Mouse (Mus musculus) mammary gland, adult 2 months (tissue): Measurements from ENCODE around the gene Krtap31-2. TPM values are rescaled to one million over a fixed set of nuclear protein-coding genes. Genes with fewer than 3 reads are reported as not detected.

Experiments
- polyA plus RNA-seq: library from polyadenylated mRNA; depleted of rRNA; stranded (reverse); fragments of >200 nt; gene quantifications from 2 replicates; pipeline ENCODE4 v1.2.3, GENCODE M21; 2012; ENCODE audit warnings: low replicate concordance; rRNA removed

Gene Krtap31-2
- not detected in 2 replicates for polyA plus RNA-seq

DNA sequence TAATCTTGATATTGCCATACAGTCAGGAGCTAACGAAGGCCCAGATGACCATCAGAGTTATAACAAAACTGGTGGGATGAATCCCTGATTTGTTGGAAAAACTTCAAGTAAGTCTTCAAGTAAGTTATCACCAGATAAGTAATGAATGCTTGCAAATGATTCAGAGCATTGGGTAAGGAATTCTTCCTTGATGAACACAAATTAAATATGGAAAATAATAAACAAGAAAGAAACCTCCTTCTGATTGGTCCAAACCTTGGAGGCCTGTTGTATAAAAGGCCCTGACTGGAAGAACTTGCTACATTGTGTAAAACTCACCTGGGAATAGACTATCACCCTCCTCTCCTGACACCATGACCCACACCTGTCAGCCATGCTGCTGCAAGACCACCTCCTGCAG, at the start of gene Krtap31-2:
TSS of gene Krtap31-2 (plus strand) at position 301 of the 400 bp plus-strand sequence.

DNA sequence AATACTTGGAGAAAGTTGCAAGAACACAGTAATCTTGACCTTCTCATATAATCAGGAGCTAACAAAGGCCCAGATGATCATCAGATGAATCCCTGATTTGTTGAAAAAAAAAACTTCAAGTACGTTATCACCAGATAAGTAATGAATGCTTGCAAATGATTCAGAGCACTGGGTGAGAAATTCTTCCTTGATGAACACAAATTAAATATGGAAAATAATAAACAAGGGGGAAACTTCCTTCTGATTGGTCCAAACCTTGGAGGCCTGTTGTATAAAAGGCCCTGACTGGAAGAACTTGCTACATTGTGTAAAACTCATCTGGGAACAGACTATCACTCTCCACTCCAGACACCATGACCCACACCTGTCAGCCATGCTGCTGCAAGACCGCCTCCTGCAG, 28.5 kb upstream of the Krtap31-2 start, which contains the start of gene Krtap31-1:
TSS of gene Krtap31-1 (plus strand) at position 301 of the 400 bp plus-strand sequence.

DNA sequence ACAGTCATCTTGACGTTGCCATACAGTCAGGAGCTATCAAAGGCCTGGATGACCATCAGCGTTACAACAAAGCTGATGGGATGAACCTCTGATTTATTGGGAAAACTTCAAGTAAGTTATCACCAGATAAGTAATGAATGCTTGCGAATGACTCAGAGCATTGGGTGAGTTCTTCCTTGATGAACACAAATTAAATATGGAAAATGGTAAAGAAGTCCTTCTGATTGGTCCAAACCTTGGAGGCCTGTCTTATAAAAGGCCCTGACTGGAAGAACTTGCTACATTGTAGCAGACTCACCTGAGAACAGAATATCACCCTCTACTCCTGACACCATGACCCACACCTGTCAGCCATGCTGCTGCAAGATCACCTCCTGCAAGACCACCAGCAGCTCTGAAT, 21.6 kb upstream of the Krtap31-2 start, which contains the start of gene Gm11565:
TSS of gene Gm11565 (plus strand) at position 301 of the 400 bp plus-strand sequence.

DNA sequence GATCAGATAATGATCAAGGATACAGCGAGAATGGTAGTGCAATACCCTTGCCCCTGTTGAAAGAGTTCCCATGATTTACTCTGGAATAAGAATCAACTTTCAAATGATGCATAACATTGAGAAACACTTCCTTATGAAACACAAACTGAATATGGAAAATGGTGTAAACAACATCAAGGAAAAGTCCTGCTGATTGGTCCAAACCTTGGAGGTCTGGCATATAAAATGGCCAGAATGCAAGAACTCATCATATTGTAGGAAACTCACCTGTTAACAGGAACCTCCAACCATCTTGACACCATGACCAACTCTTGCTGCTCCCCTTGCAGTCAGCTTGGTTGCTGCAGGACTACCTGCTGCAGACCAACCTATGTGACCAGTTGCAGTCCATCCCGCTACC, 12.1 kb downstream of the Krtap31-2 start, which contains the start of gene Krtap9-5:
TSS of gene Krtap9-5 (plus strand) at position 301 of the 400 bp plus-strand sequence.

DNA sequence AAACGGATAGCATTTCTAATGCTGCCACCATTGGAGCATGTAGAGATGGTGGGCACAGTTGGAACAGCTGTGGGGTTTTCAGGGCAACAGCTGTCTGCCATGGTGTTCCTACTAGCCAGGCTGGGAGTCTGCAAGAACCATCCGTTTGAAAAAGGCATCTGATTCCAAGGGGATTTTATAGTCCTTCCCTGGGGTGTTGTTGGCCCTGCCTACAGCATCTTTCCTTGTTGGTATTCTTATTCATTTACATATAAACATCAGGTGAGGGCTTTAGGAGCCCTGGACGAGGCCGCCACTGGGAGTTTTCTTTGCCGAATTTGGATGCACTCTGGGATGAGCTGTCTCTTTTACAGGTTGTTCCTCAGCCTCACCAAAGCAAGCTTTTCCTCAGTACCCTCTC, 42.9 kb downstream of the Krtap31-2 start, which contains the start of gene Krtap29-1:
TSS of gene Krtap29-1 (minus strand) at position 101 of the 400 bp plus-strand sequence.

DNA sequence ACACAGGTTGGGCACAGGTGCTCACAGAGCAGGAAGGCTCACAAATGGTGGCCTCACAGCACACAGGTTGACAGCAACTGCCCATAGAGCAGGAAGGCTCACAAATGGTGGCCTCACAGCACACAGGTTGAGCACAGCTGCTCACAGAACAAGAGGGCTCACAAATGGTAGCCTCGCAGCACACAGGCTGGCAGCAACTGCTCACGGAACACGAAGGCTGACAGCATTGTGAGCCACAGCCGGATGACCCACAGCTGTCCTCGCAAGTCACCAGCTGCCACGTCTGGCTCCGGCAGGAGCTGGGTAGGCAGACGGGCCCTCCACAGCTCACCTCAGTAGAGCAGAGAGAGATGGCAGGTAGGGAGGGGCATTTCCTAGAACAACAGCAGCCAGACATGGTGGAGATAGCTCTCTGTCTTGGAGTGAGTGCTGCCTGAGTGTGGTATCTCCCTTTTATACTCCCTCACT, 50.1 kb downstream of the Krtap31-2 start, which contains the start of gene Krtap16-1:
TSS of gene Krtap16-1 (minus strand) at position 418 of the 468 bp plus-strand sequence.

Other genes with a start within 250 kb of the Krtap31-2 start
- gene Gm14190, start 245.6 kb upstream of the Krtap31-2 start, polyA plus RNA-seq: not detected in 2 replicates
- not detected in 2 replicates for gene Gm14180, start 202.0 kb upstream of the Krtap31-2 start, polyA plus RNA-seq
- not detected in 2 replicates for gene Gm11595, start 163.4 kb upstream of the Krtap31-2 start, polyA plus RNA-seq
- gene Krtap4-8, start 155.6 kb upstream of the Krtap31-2 start, polyA plus RNA-seq: not detected in 2 replicates
- gene Krtap4-9, start 151.1 kb upstream of the Krtap31-2 start, polyA plus RNA-seq: not detected in 2 replicates
- not detected in 2 replicates for gene Gm11596, start 142.8 kb upstream of the Krtap31-2 start, polyA plus RNA-seq
- not detected in 2 replicates for gene Gm11569, start 137.4 kb upstream of the Krtap31-2 start, polyA plus RNA-seq
- not detected in 2 replicates for gene Gm11554, start 131.8 kb upstream of the Krtap31-2 start, polyA plus RNA-seq
- not detected in 2 replicates for gene Krtap4-13, start 126.4 kb upstream of the Krtap31-2 start, polyA plus RNA-seq
- gene Gm11564, start 120.6 kb upstream of the Krtap31-2 start, polyA plus RNA-seq: not detected in 2 replicates
- gene 2300003K06Rik, start 98.2 kb upstream of the Krtap31-2 start, polyA plus RNA-seq: not detected in 2 replicates
- gene Krtap4-16, start 84.7 kb upstream of the Krtap31-2 start, polyA plus RNA-seq: not detected in 2 replicates
- not detected in 2 replicates for gene Gm11568, start 78.4 kb upstream of the Krtap31-2 start, polyA plus RNA-seq
- not detected in 2 replicates for gene Gm11559, start 71.8 kb upstream of the Krtap31-2 start, polyA plus RNA-seq
- not detected in 2 replicates for gene Krtap9-1, start 62.9 kb upstream of the Krtap31-2 start, polyA plus RNA-seq
- gene Gm11567, start 57.1 kb upstream of the Krtap31-2 start, polyA plus RNA-seq: not detected in 2 replicates
- gene Krtap31-1, start 28.4 kb upstream of the Krtap31-2 start, polyA plus RNA-seq: not detected in 2 replicates
- gene Gm11565, start 21.5 kb upstream of the Krtap31-2 start, polyA plus RNA-seq: not detected in 2 replicates
- gene Krtap9-5, start 12.2 kb downstream of the Krtap31-2 start, polyA plus RNA-seq: not detected in 2 replicates
- not detected in 2 replicates for gene Krtap29-1, start 42.8 kb downstream of the Krtap31-2 start, polyA plus RNA-seq
- gene Krtap16-1, start 50.3 kb downstream of the Krtap31-2 start, polyA plus RNA-seq: not detected in 2 replicates
- gene Krtap17-1, start 57.7 kb downstream of the Krtap31-2 start, polyA plus RNA-seq: not detected in 2 replicates
- gene Krt33a, start 79.9 kb downstream of the Krtap31-2 start, polyA plus RNA-seq: not detected in 2 replicates
- gene Krt33b, start 93.6 kb downstream of the Krtap31-2 start, polyA plus RNA-seq: not detected in 2 replicates
- gene Krt34, start 105.3 kb downstream of the Krtap31-2 start, polyA plus RNA-seq: not detected in 2 replicates
- gene Krt31, start 114.3 kb downstream of the Krtap31-2 start, polyA plus RNA-seq: 0.08 and 0.16 TPM in 2 replicates
- gene Krt32, start 151.9 kb downstream of the Krtap31-2 start, polyA plus RNA-seq: 0.63 TPM in 1 of 2 replicates, not detected in the other
- gene Krt35, start 159.9 kb downstream of the Krtap31-2 start, polyA plus RNA-seq: 0.07 TPM in 1 of 2 replicates, not detected in the other
- gene Krt36, start 169.3 kb downstream of the Krtap31-2 start, polyA plus RNA-seq: 5.7 and 5.8 TPM in 2 replicates
- gene Krt13, start 185.3 kb downstream of the Krtap31-2 start, polyA plus RNA-seq: not detected in 2 replicates
- gene Krt15, start 199.6 kb downstream of the Krtap31-2 start, polyA plus RNA-seq: 5.5 and 33.6 TPM in 2 replicates
- 521 and 718 TPM in 2 replicates for gene Krt19, start 212.4 kb downstream of the Krtap31-2 start, polyA plus RNA-seq